Mouse (Mus musculus) intestine, postnatal 0 days (tissue): ENCODE measurements at regions not wholly inside any gene's neighbourhood (a gene's known extent, or its start where the extent isn't known, plus 50 kb on each side); places are given as distances from the start of the nearest gene placed in this dataset.

Experiments used
- ATAC-seq: fragments of 200-750 bp; cut with Nextera tagmentation; 2 replicates; pipeline ENCODE4 v1.8.0; 2017; ENCODE audit warnings: mild to moderate bottlenecking, moderate TSS enrichment, moderate library complexity
- H3K27ac ChIP-seq: fragments of 300-500 bp; sonication (generic); 2 replicates; pipeline ENCODE4 v1.5.1; 2014; ENCODE audit warnings: mild to moderate bottlenecking, low read depth, low read length, moderate library complexity
- H3K27me3 ChIP-seq: fragments of 300-500 bp; sonication (generic); replicated peaks from 2 replicates; pipeline ENCODE4 v1.6.1; 2014; ENCODE audit warnings: low read length, mixed read lengths; ENCODE audit not compliant: control insufficient read depth, insufficient read depth
- H3K36me3 ChIP-seq: fragments of 300-500 bp; sonication (generic); 2 replicates; pipeline ENCODE4 v1.6.1; 2014; ENCODE audit warnings: mild to moderate bottlenecking, moderate library complexity; ENCODE audit not compliant: control insufficient read depth, insufficient read depth
- H3K4me1 ChIP-seq: fragments of 300-500 bp; sonication (generic); replicated peaks from 2 replicates; pipeline ENCODE4 v1.6.1; 2014; ENCODE audit warnings: antibody characterized with exemption, low read length, mixed read lengths; ENCODE audit not compliant: control insufficient read depth, insufficient read depth
- H3K4me2 ChIP-seq: fragments of 300-500 bp; sonication (generic); replicated peaks from 2 replicates; pipeline ENCODE4 v1.6.1; 2014; ENCODE audit warnings: low read depth, mild to moderate bottlenecking, moderate library complexity
- H3K4me3 ChIP-seq: fragments of 300-500 bp; sonication (generic); 2 replicates; pipeline ENCODE4 v1.5.1; 2014; ENCODE audit warnings: low read depth, low read length
- H3K9ac ChIP-seq: fragments of 300-500 bp; sonication (generic); 2 replicates; pipeline ENCODE4 v1.6.1; 2014; ENCODE audit warnings: mild to moderate bottlenecking, low read depth, low read length
- H3K9me3 ChIP-seq: fragments of 300-500 bp; sonication (generic); 2 replicates; pipeline ENCODE4 v1.6.1; 2016; ENCODE audit warnings: mixed run types; ENCODE audit not compliant: control insufficient read depth
- CTCF ChIP-seq: sonication (generic); IDR thresholded peaks from 2 replicates; pipeline ENCODE4 v1.5.1; 2016; ENCODE audit warnings: low read depth, mild to moderate bottlenecking, control low read depth, antibody characterized with exemption, moderate library complexity
- WGBS: fragments of 180-500 bp; shearing (Covaris S2); extraction: QIAGEN DNeasy Blood & Tissue Kit; methylation state at CpG from one replicate; pipeline ENCODE4 v1.1.7; 2014; 5-methylcytosine and 5-hydroxymethylcytosine counted together

DNA sequence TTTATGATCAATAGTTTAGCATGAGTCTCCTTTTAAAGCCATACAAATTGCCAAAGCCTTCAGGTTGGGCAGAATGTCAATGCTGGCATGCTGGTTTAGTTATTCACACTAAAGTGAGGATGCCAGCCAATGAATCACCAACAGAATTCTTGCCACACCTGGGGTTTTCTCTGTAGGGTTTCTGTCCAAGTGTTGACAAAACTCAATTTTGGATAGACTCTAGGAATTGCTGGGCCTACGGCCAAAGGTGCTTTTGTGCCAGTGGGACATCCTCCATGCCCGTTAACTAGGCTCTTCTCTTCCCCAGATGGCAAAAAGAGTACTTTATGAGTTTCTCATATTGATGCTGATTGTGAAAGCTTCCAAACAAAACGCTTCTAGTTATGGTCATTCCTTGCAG, 167.6 kb upstream of the Gm9833 start:
- Histone ChIP-seq H3K27ac (no peak overlapping the region), H3K27me3 (no peaks in the 10 kb centered on the region), H3K36me3 (no peaks in the 10 kb centered on the region), H3K4me1 (no peaks in the 10 kb centered on the region), H3K9me3 (no peaks in the 10 kb centered on the region), H3K4me2 (no peak overlapping the region), H3K9ac (no peak overlapping the region), H3K4me3 (no peak overlapping the region)
- 87% methylated on average over 3 of the region's 3 CpGs for WGBS
- TF ChIP-seq CTCF: no peak
- no peak for ATAC-seq

- WGBS: 91% methylated on average over 1 of the region's 1 CpGs
- Histone ChIP-seq H3K9me3 (no peaks in the 10 kb centered on the region), H3K4me1 (no peaks in the 10 kb centered on the region), H3K36me3 (no peaks in the 10 kb centered on the region), H3K4me3 (no peak overlapping the region), H3K4me2 (no peak overlapping the region), H3K9ac (no peak overlapping the region), H3K27me3 (no peaks in the 10 kb centered on the region), H3K27ac (no peak overlapping the region)
- no peak for TF ChIP-seq CTCF
- ATAC-seq: no peak
These were observed 166.2 kb upstream of the Gm9833 start for GRCm38 (mm10) chr3:9921730-9922129.

- Histone ChIP-seq H3K9ac (no peak overlapping the region), H3K4me2 (no peak overlapping the region), H3K9me3 (no peaks in the 10 kb centered on the region), H3K27me3 (no peaks in the 10 kb centered on the region), H3K36me3 (no peaks in the 10 kb centered on the region), H3K4me1 (no peaks in the 10 kb centered on the region), H3K4me3 (no peak overlapping the region), H3K27ac (no peak overlapping the region)
- WGBS: 90% methylated on average over 10 of the region's 10 CpGs
- ATAC-seq: no peak
- no peak for TF ChIP-seq CTCF
These were observed 165.3 kb upstream of the Gm9833 start for GRCm38 (mm10) chr3:9922541-9923046.

- no peak for ATAC-seq
These were observed 163.3 kb upstream of the Gm9833 start for GRCm38 (mm10) chr3:9924630-9925029.

DNA sequence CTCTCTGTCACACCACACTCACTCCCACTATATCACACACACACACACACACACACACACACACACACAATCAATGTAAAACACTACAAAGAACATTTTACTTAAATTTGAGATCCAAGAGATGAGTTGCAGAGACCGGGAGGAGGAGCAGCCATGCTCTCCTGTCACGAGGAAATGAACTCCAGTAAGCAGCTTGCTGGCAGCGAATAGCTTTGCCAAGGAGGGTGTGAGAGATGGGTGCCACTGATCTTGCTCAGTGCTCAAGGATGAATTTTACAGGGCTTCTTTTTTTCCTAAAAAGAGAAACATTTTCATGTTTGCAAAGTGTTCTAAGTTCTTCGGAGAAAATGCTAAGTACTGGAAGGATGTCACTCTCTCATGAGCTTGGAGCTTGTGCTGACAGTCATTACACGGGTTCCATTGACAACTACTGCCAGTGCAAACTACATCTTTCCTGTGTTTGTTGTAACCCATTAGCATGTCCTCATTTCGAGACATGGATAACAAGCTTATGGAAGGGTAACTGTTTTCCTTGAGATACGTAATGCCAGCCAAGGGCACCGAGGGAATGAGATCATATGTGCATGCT, 151.0 kb upstream of the Gm9833 start:
- no peak overlapping the region for H3K4me3 ChIP-seq
- no peak for ATAC-seq
- no peak overlapping the region for H3K9ac ChIP-seq
- TF ChIP-seq CTCF: no peak
- no peaks in the 10 kb centered on the region for H3K4me1 ChIP-seq
- H3K36me3 ChIP-seq: no peaks in the 10 kb centered on the region
- H3K27ac ChIP-seq: no peak overlapping the region
- no peak overlapping the region for H3K4me2 ChIP-seq
- 76% methylated on average over 8 of the region's 8 CpGs for WGBS
- H3K27me3 ChIP-seq: no peaks in the 10 kb centered on the region
- H3K9me3 ChIP-seq: no peaks in the 10 kb centered on the region

More at GRCm38 (mm10) chr3:9924630-9925029, 163.3 kb upstream of the Gm9833 start:
- TF ChIP-seq CTCF: no peak
- 88% methylated on average over 1 of the region's 1 CpGs for WGBS
- no peak overlapping the region for H3K27ac ChIP-seq
- no peaks in the 10 kb centered on the region for H3K27me3 ChIP-seq
- no peaks in the 10 kb centered on the region for H3K4me1 ChIP-seq
- H3K4me2 ChIP-seq: no peak overlapping the region
- H3K4me3 ChIP-seq: no peak overlapping the region
- no peak overlapping the region for H3K9ac ChIP-seq
- no peaks in the 10 kb centered on the region for H3K9me3 ChIP-seq
- no peaks in the 10 kb centered on the region for H3K36me3 ChIP-seq

- no peak overlapping the region for H3K4me3 ChIP-seq
- ATAC-seq: no peak
- H3K9me3 ChIP-seq: no peaks in the 10 kb centered on the region
- TF ChIP-seq CTCF: no peak
- no peak overlapping the region for H3K9ac ChIP-seq
- H3K4me1 ChIP-seq: no peaks in the 10 kb centered on the region
- H3K4me2 ChIP-seq: no peak overlapping the region
- H3K36me3 ChIP-seq: no peaks in the 10 kb centered on the region
- H3K27me3 ChIP-seq: no peaks in the 10 kb centered on the region
- WGBS: 81% methylated on average over 1 of the region's 1 CpGs
- no peak overlapping the region for H3K27ac ChIP-seq
These were observed 149.3 kb upstream of the Gm9833 start for GRCm38 (mm10) chr3:9938651-9939050.
